Mouse (Mus musculus): ENCODE data around the gene Phex. TPM values are rescaled to one million over a fixed set of nuclear protein-coding genes. Genes with fewer than 3 reads are reported as not detected.

The Phex gene
- total and polyA plus RNA-seq, 2 experiments from 2014 or later: 0.15 to 1.3 TPM

GRCm38 (mm10) chrX:157184167-157184566 lies 230.9 kb downstream of the Phex start:
- H3K27ac ChIP-seq (ENCODE audit: low read depth, low read length): no peak overlapping the region
- H3K36me3 ChIP-seq (ENCODE audit: insufficient read depth, low read length): no peaks in the 10 kb centered on the region
- no peak overlapping the region for H3K9ac ChIP-seq (replicated peaks; ENCODE audit: low read length, poor library complexity, severe bottlenecking)
- no peak overlapping the region for H3K4me3 ChIP-seq (ENCODE audit: low read depth, low read length)
- ATAC-seq (ENCODE audit: low FRiP score): no peak
- no peaks in the 10 kb centered on the region for H3K27me3 ChIP-seq (ENCODE audit: insufficient read depth, low read length)
- no peaks in the 10 kb centered on the region for H3K4me1 ChIP-seq (ENCODE audit: insufficient read depth, low read length)
- no peaks in the 10 kb centered on the region for H3K9me3 ChIP-seq (ENCODE audit: low read length)
- no peak for DNase-seq (ENCODE audit: low spot score)
- TF ChIP-seq CTCF (IDR thresholded peaks at IDR 0.05): no peak
- no peak overlapping the region for H3K4me2 ChIP-seq (ENCODE audit: low read depth, low read length, poor library complexity, severe bottlenecking)
- 86% methylated on average over 4 of the region's 4 CpGs for WGBS

- H3K4me2 ChIP-seq (ENCODE audit: low read depth, low read length, poor library complexity, severe bottlenecking): no peak overlapping the region
- no peaks in the 10 kb centered on the region for H3K27me3 ChIP-seq (ENCODE audit: insufficient read depth, low read length)
- DNase-seq (ENCODE audit: low spot score) (no peak), ATAC-seq (ENCODE audit: low FRiP score) (no peak)
- no peaks in the 10 kb centered on the region for H3K9me3 ChIP-seq (ENCODE audit: low read length)
- TF ChIP-seq CTCF (IDR thresholded peaks at IDR 0.05): no peak
- 85% methylated on average over 1 of the region's 1 CpGs for WGBS
- no peak overlapping the region for H3K4me3 ChIP-seq (ENCODE audit: low read depth, low read length)
- no peak overlapping the region for H3K27ac ChIP-seq (ENCODE audit: low read depth, low read length)
- no peaks in the 10 kb centered on the region for H3K36me3 ChIP-seq (ENCODE audit: insufficient read depth, low read length)
- H3K9ac ChIP-seq (replicated peaks; ENCODE audit: low read length, poor library complexity, severe bottlenecking): no peak overlapping the region
- H3K4me1 ChIP-seq (ENCODE audit: insufficient read depth, low read length): no peaks in the 10 kb centered on the region
Measured at GRCm38 (mm10) chrX:157180845-157181244, 234.3 kb downstream of the Phex start.

GRCm38 (mm10) chrX:157164142-157164541 lies 251.0 kb downstream of the Phex start:
- Histone ChIP-seq H3K4me2 (ENCODE audit: low read depth, low read length, poor library complexity, severe bottlenecking) (no peak overlapping the region), H3K4me1 (ENCODE audit: insufficient read depth, low read length) (no peaks in the 10 kb centered on the region), H3K4me3 (ENCODE audit: low read depth, low read length) (no peak overlapping the region), H3K9me3 (ENCODE audit: low read length) (no peaks in the 10 kb centered on the region), H3K36me3 (ENCODE audit: insufficient read depth, low read length) (no peaks in the 10 kb centered on the region), H3K27me3 (ENCODE audit: insufficient read depth, low read length) (no peaks in the 10 kb centered on the region), H3K27ac (ENCODE audit: low read depth, low read length) (no peak overlapping the region), H3K9ac (replicated peaks; ENCODE audit: low read length, poor library complexity, severe bottlenecking) (no peak overlapping the region)
- WGBS: 67% methylated on average over 3 of the region's 3 CpGs
- ATAC-seq (ENCODE audit: low FRiP score) (no peak), DNase-seq (ENCODE audit: low spot score) (no peak)
- no peak for TF ChIP-seq CTCF (IDR thresholded peaks at IDR 0.05)

- no peak overlapping the region for H3K4me2 ChIP-seq (ENCODE audit: low read depth, low read length, poor library complexity, severe bottlenecking)
- ATAC-seq (ENCODE audit: low FRiP score) (no peak), DNase-seq (ENCODE audit: low spot score) (no peak)
- no peak overlapping the region for H3K4me3 ChIP-seq (ENCODE audit: low read depth, low read length)
- no peak overlapping the region for H3K9ac ChIP-seq (replicated peaks; ENCODE audit: low read length, poor library complexity, severe bottlenecking)
- 62% methylated on average over 2 of the region's 2 CpGs for WGBS
- no peaks in the 10 kb centered on the region for H3K9me3 ChIP-seq (ENCODE audit: low read length)
- H3K27me3 ChIP-seq (ENCODE audit: insufficient read depth, low read length): no peaks in the 10 kb centered on the region
- no peak for TF ChIP-seq CTCF (IDR thresholded peaks at IDR 0.05)
- no peaks in the 10 kb centered on the region for H3K4me1 ChIP-seq (ENCODE audit: insufficient read depth, low read length)
- H3K27ac ChIP-seq (ENCODE audit: low read depth, low read length): no peak overlapping the region
- H3K36me3 ChIP-seq (ENCODE audit: insufficient read depth, low read length): no peaks in the 10 kb centered on the region
Measured at GRCm38 (mm10) chrX:157163394-157163793, 251.7 kb downstream of the Phex start.

GRCm38 (mm10) chrX:157144675-157145074 lies 270.4 kb downstream of the Phex start:
- ATAC-seq (ENCODE audit: low FRiP score): no peak
- no peaks in the 10 kb centered on the region; the same call in 1 of the 2 replicates for H3K27me3 ChIP-seq (ENCODE audit: insufficient read depth, low read length)
- H3K9ac ChIP-seq (replicated peaks; ENCODE audit: low read length, poor library complexity, severe bottlenecking): no peak overlapping the region
- no peaks in the 10 kb centered on the region for H3K36me3 ChIP-seq (ENCODE audit: insufficient read depth, low read length)
- H3K9me3 ChIP-seq (ENCODE audit: low read length): no peaks in the 10 kb centered on the region
- no peak for DNase-seq (ENCODE audit: low spot score)
- TF ChIP-seq CTCF (IDR thresholded peaks at IDR 0.05): no peak
- no peak overlapping the region for H3K4me2 ChIP-seq (ENCODE audit: low read depth, low read length, poor library complexity, severe bottlenecking)
- H3K4me3 ChIP-seq (ENCODE audit: low read depth, low read length): no peak overlapping the region
- H3K27ac ChIP-seq (ENCODE audit: low read depth, low read length): no peak overlapping the region
- no peaks in the 10 kb centered on the region for H3K4me1 ChIP-seq (ENCODE audit: insufficient read depth, low read length)

GRCm38 (mm10) chrX:157139601-157140000 lies 275.5 kb downstream of the Phex start:
- no peak for TF ChIP-seq CTCF (IDR thresholded peaks at IDR 0.05)
- Histone ChIP-seq H3K27ac (ENCODE audit: low read depth, low read length) (no peak overlapping the region), H3K9me3 (ENCODE audit: low read length) (no peaks in the 10 kb centered on the region), H3K4me2 (ENCODE audit: low read depth, low read length, poor library complexity, severe bottlenecking) (no peak overlapping the region), H3K9ac (replicated peaks; ENCODE audit: low read length, poor library complexity, severe bottlenecking) (no peak overlapping the region), H3K4me3 (ENCODE audit: low read depth, low read length) (no peak overlapping the region), H3K36me3 (ENCODE audit: insufficient read depth, low read length) (no peaks in the 10 kb centered on the region), H3K4me1 (ENCODE audit: insufficient read depth, low read length) (no peaks in the 10 kb centered on the region), H3K27me3 (ENCODE audit: insufficient read depth, low read length) (no peaks in the 10 kb centered on the region)
- DNase-seq (ENCODE audit: low spot score): peak; percentile 20
- no peak for ATAC-seq (ENCODE audit: low FRiP score)
- WGBS: 66% methylated on average over 6 of the region's 6 CpGs

Small RNAs within 50 kb of the gene (microRNA-seq; reads per million reads assigned to microRNA genes)
- not detected for gene Gm23798 (ENCODE audit: borderline number of aligned reads)

Other genes with a start within 250 kb of the Phex start
- 119 and 170 TPM in 2 replicates for gene Sms, start 77.0 kb upstream of the Phex start, total RNA-seq (2014; rRNA removed)
- 200 and 212 TPM in 2 replicates for gene Sms, start 77.0 kb upstream of the Phex start, polyA plus RNA-seq (2015; fragmentation: Nextera tagmentation; extraction: Ambion mirVana)
- gene Yy2, start 153.7 kb upstream of the Phex start, total RNA-seq (2014; rRNA removed): 0.82 and 2.9 TPM in 2 replicates
- gene Yy2, start 153.7 kb upstream of the Phex start, polyA plus RNA-seq (2015; fragmentation: Nextera tagmentation; extraction: Ambion mirVana): 1.6 and 2.1 TPM in 2 replicates
- 16.4 and 24.3 TPM in 2 replicates for gene Mbtps2, start 183.4 kb upstream of the Phex start, total RNA-seq (2014; rRNA removed)
- gene Mbtps2, start 183.4 kb upstream of the Phex start, polyA plus RNA-seq (2015; fragmentation: Nextera tagmentation; extraction: Ambion mirVana): 18.9 and 23.4 TPM in 2 replicates

All from midbrain, postnatal 0 days (tissue).